Mouse (Mus musculus) left cerebral cortex, postnatal 36 days (tissue): ENCODE results near the gene Col5a1. TPM values are rescaled to one million over a fixed set of nuclear protein-coding genes. Genes with fewer than 3 reads are reported as not detected.

Source experiments
- DNase-seq, 2 experiments: peaks; one replicate each; pipeline ENCODE4 v3.0.0; 2021 to 2022; ENCODE audit warnings: low spot score in 2 of 2, mixed read lengths in 1 of 2
- intact Hi-C: fragments of 180-260 bp; cut with DNase I; formaldehyde crosslinking; loops from one replicate; pipeline ENCODE4 v1.15.1; 2025
- total RNA-seq, 2 experiments: library from RNA; stranded (reverse); gene quantifications; 2 replicates each; pipeline ENCODE4 v1.2.3; 2021

The Col5a1 gene
- total RNA-seq, result 1 to 10 TPM; 7.0 to 8.9 TPM

- intact Hi-C loops, result loop anchor here (5.0 to 10.0 kb wide), 2 partner anchors 114 to 331 kb away; no protein-coding TSS in a partner anchor
- no peak for DNase-seq
Measured at GRCm38 (mm10) chr2:27886148-27886551, at the start of gene Col5a1. Gene Col5a1, plus strand, starts transcription at chr2:27886425.

GRCm38 (mm10) chr2:27838112-27838511 is 48.1 kb upstream of the Col5a1 start:
- intact Hi-C loops, result no loop called here

GRCm38 (mm10) chr2:27840890-27841289 is 45.3 kb upstream of the Col5a1 start:
- intact Hi-C loops, result no loop called here

More at GRCm38 (mm10) chr2:27838112-27838511, 48.1 kb upstream of the Col5a1 start:
- no peak for DNase-seq

GRCm38 (mm10) chr2:27842893-27843292 is 43.3 kb upstream of the Col5a1 start:
- DNase-seq, result no peak
- intact Hi-C loops, result no loop called here

More at GRCm38 (mm10) chr2:27840890-27841289, 45.3 kb upstream of the Col5a1 start:
- no peak for DNase-seq

GRCm38 (mm10) chr2:27844885-27845284 is 41.3 kb upstream of the Col5a1 start:
- intact Hi-C loops, result no loop called here
- no peak for DNase-seq

- intact Hi-C loops, result no loop called here
- DNase-seq, result no peak
Measured at GRCm38 (mm10) chr2:27847001-27847400, 39.2 kb upstream of the Col5a1 start.

- intact Hi-C loops, result no loop called here
- no peak for DNase-seq
Measured at GRCm38 (mm10) chr2:27847851-27848435, 38.3 kb upstream of the Col5a1 start.

- intact Hi-C loops, result no loop called here
- no peak for DNase-seq
Measured at GRCm38 (mm10) chr2:27848466-27848865, 37.8 kb upstream of the Col5a1 start.

- no peak for DNase-seq
Measured at GRCm38 (mm10) chr2:27858348-27858903, 27.8 kb upstream of the Col5a1 start.

GRCm38 (mm10) chr2:27861576-27862238 is 24.5 kb upstream of the Col5a1 start:
- no peak for DNase-seq
- intact Hi-C loops, result no loop called here

More at GRCm38 (mm10) chr2:27858348-27858903, 27.8 kb upstream of the Col5a1 start:
- intact Hi-C loops, result no loop called here

GRCm38 (mm10) chr2:27864491-27865365 is 21.5 kb upstream of the Col5a1 start:
- no peak for DNase-seq
- intact Hi-C loops, result no loop called here

GRCm38 (mm10) chr2:27870586-27870985 is 15.6 kb upstream of the Col5a1 start:
- intact Hi-C loops, result no loop called here
- no peak for DNase-seq

GRCm38 (mm10) chr2:27871056-27871455 is 15.2 kb upstream of the Col5a1 start:
- intact Hi-C loops, result no loop called here
- no peak for DNase-seq

- DNase-seq, result no peak
- intact Hi-C loops, result no loop called here
Measured at GRCm38 (mm10) chr2:27872276-27872675, 13.9 kb upstream of the Col5a1 start.

GRCm38 (mm10) chr2:27873030-27873429 is 13.2 kb upstream of the Col5a1 start:
- DNase-seq, result no peak
- intact Hi-C loops, result no loop called here

GRCm38 (mm10) chr2:27874596-27874995 is 11.6 kb upstream of the Col5a1 start:
- no peak for DNase-seq
- intact Hi-C loops, result no loop called here

GRCm38 (mm10) chr2:27875231-27875630 is 11.0 kb upstream of the Col5a1 start:
- no peak for DNase-seq
- intact Hi-C loops, result no loop called here

- intact Hi-C loops, result no loop called here
- DNase-seq, result peak in 1 of 2 experiments; percentile 26
Measured at GRCm38 (mm10) chr2:27875786-27876185, 10.4 kb upstream of the Col5a1 start.

GRCm38 (mm10) chr2:27876724-27877504 is 9.3 kb upstream of the Col5a1 start:
- DNase-seq, result no peak
- intact Hi-C loops, result no loop called here
